In genomic region chr2:148580286-148580966, GRCm38 (mm10) we compare ENCODE assay signal across 8 mouse cellular contexts.
DNase-seq lines count a peak whose midpoint lies in the region; ATAC-seq and TF ChIP-seq lines count a peak whose summit lies in the region.

No protein-coding gene starts in this region.

- H3K4me3 ChIP-seq in neural tube, embryonic 11.5 days (ENCODE audit: low read depth, low read length): no peak overlapping the region
- H3K4me3 ChIP-seq in embryonic fibroblast, embryonic 13.5 days (ENCODE audit: insufficient read depth, low read length): no peak overlapping the region
- H3K4me3 ChIP-seq in kidney, embryonic 15.5 days (replicated peaks): no peak overlapping the region

- H3K9ac ChIP-seq in neural tube, embryonic 11.5 days (ENCODE audit: low read length): no peak overlapping the region
- H3K9ac ChIP-seq in kidney, embryonic 15.5 days: no peak overlapping the region

- peak; percentile 31; the same call in 1 of the 2 replicates for TF ChIP-seq CTCF in embryonic fibroblast, embryonic 13.5 days (IDR thresholded peaks at IDR 0.05; ENCODE audit: borderline replicate concordance, insufficient read depth, low read length)

- H3K27me3 ChIP-seq in neural tube, embryonic 11.5 days (ENCODE audit: control insufficient read depth, insufficient read depth, low read length): no peaks in the 10 kb centered on the region
- H3K27me3 ChIP-seq in kidney, embryonic 15.5 days: no peaks in the 10 kb centered on the region

- TF ChIP-seq POLR2A in embryonic fibroblast, embryonic 13.5 days (IDR thresholded peaks at IDR 0.05; ENCODE audit: low read depth, low read length): no peak

- WGBS in neural tube, embryonic 11.5 days: 39% methylated on average over 7 of the region's 7 CpGs
- 48% methylated on average over 7 of the region's 7 CpGs for WGBS in kidney, embryonic 15.5 days

- H3K4me1 ChIP-seq in neural tube, embryonic 11.5 days (ENCODE audit: control insufficient read depth, insufficient read depth, low read length): no peaks in the 10 kb centered on the region
- H3K4me1 ChIP-seq in embryonic fibroblast, embryonic 13.5 days (ENCODE audit: control insufficient read depth, insufficient read depth, low read length): no peaks in the 10 kb centered on the region
- no peaks in the 10 kb centered on the region for H3K4me1 ChIP-seq in kidney, embryonic 15.5 days

- peak; percentile 33 for DNase-seq in adrenal gland, adult 2 months
- no peak for DNase-seq in adrenal gland, postnatal 25 days
- DNase-seq in neural tube, embryonic 11.5 days (ENCODE audit: low spot score): no peak
- DNase-seq in neural tube, embryonic 10.5 days (ENCODE audit: extremely low spot score, low spot score): no peak
- DNase-seq in right cerebral cortex, postnatal 4 days: peak; percentile 12

- no peak overlapping the region for H3K4me2 ChIP-seq in neural tube, embryonic 11.5 days (ENCODE audit: low read depth)
- no peak overlapping the region for H3K4me2 ChIP-seq in kidney, embryonic 15.5 days

- no peaks in the 10 kb centered on the region for H3K9me3 ChIP-seq in neural tube, embryonic 11.5 days (ENCODE audit: control insufficient read depth, low read length)
- H3K9me3 ChIP-seq in kidney, embryonic 15.5 days (replicated peaks): no peaks in the 10 kb centered on the region

- H3K27ac ChIP-seq in neural tube, embryonic 11.5 days (ENCODE audit: low read depth, low read length): no peak overlapping the region
- H3K27ac ChIP-seq in embryonic fibroblast, embryonic 13.5 days (ENCODE audit: insufficient read depth, low read length): no peak overlapping the region
- no peak overlapping the region for H3K27ac ChIP-seq in kidney, embryonic 15.5 days

- H3K36me3 ChIP-seq in neural tube, embryonic 11.5 days (ENCODE audit: control insufficient read depth, insufficient read depth, low read length): no peaks in the 10 kb centered on the region
- H3K36me3 ChIP-seq in kidney, embryonic 15.5 days: no peaks in the 10 kb centered on the region

- ATAC-seq in neural tube, embryonic 11.5 days (ENCODE audit: insufficient read depth, low FRiP score, low TSS enrichment): peak; percentile 58
- ATAC-seq in kidney, embryonic 15.5 days (replicated peaks; ENCODE audit: low FRiP score): peak; percentile 43; the same call in 1 of the 2 replicates
- ATAC-seq in megakaryocyte, adult 5-6 weeks (ENCODE audit: poor library complexity, severe bottlenecking): peak; percentile 55

Comparison
In these comparisons a context has a peak if more than half of its experiments do, and no peak if none do; other contexts are left out.
1. DNase-seq: peak in adrenal gland, adult 2 months (single experiment) and right cerebral cortex, postnatal 4 days (single experiment); none in adrenal gland, postnatal 25 days (single experiment), neural tube, embryonic 11.5 days (single experiment) and neural tube, embryonic 10.5 days (single experiment).
2. Peak in every context shown above with its lines, with median percentiles within 50 percentile points of each other: ATAC-seq.